Mouse (Mus musculus): Measurements from ENCODE around the gene Bcl11a. TPM values are rescaled to one million over a fixed set of nuclear protein-coding genes. Genes with fewer than 3 reads are reported as not detected.

Gene Bcl11a
- polyA plus RNA-seq, 1 experiment = 0.23 TPM

DNA sequence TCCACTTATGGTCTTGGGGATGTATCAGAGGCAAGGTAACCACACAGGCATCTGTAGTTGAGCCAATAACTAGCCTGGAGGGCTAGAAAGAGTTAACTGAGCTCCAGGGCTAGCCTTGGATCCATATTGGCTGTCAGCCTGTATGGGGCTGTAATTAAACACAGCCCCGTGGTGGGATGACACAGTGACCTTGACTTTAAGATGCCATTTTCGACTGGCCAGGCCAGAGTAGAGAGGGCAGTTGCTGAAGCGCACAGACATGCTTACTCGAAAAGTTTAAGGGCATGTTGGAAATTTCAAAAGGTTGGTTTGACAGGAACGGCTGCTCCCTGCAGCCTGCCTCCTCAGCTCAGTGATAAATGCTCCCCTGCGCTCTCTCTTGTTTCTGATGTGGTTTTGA is 8.1 kb downstream of the Bcl11a start:
- Histone ChIP-seq H3K27ac (ENCODE audit: insufficient read depth, low read depth, low read length) (no peak overlapping the region), H3K4me3 (ENCODE audit: insufficient read depth, low read length) (no peak overlapping the region), H3K4me1 (ENCODE audit: control insufficient read depth, insufficient read depth, low read length) (no peaks in the 10 kb centered on the region)
- TF ChIP-seq CTCF (IDR thresholded peaks at IDR 0.05; ENCODE audit: low read depth, low read length) = no peak
- TF ChIP-seq POLR2A (IDR thresholded peaks at IDR 0.05; ENCODE audit: borderline replicate concordance, low read depth, low read length) = no peak

DNA sequence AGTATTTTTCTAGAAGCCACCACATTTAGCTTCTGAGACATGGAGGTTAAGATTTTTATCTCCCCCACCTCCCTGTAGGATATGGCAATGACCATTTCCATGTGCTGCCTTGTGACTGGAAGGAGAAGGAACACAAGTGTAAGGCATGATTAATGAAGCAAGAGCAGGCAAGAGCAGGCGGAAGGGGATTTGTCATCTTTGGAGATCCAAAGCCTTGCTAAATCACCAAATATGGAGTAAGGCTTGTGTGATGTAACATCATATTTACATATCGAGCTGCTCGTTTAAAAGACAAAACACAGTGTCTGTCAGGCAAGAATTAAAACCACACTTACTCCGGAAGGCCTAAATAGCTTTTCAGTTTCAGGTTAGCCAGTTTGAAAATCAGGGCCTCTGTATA is 9.2 kb downstream of the Bcl11a start:
- Histone ChIP-seq H3K27ac (ENCODE audit: insufficient read depth, low read depth, low read length) (no peak overlapping the region), H3K4me3 (ENCODE audit: insufficient read depth, low read length) (no peak overlapping the region), H3K4me1 (ENCODE audit: control insufficient read depth, insufficient read depth, low read length) (no peaks in the 10 kb centered on the region)
- TF ChIP-seq POLR2A (IDR thresholded peaks at IDR 0.05; ENCODE audit: borderline replicate concordance, low read depth, low read length) (no peak), CTCF (IDR thresholded peaks at IDR 0.05; ENCODE audit: low read depth, low read length) (no peak)

GRCm38 (mm10) chr11:24090443-24090842 is 12.6 kb downstream of the Bcl11a start:
- no peak overlapping the region for H3K27ac ChIP-seq (ENCODE audit: insufficient read depth, low read depth, low read length)
- no peaks in the 10 kb centered on the region for H3K4me1 ChIP-seq (ENCODE audit: control insufficient read depth, insufficient read depth, low read length)
- TF ChIP-seq CTCF (IDR thresholded peaks at IDR 0.05; ENCODE audit: low read depth, low read length) (no peak), POLR2A (IDR thresholded peaks at IDR 0.05; ENCODE audit: borderline replicate concordance, low read depth, low read length) (no peak)
- no peak overlapping the region for H3K4me3 ChIP-seq (ENCODE audit: insufficient read depth, low read length)

- TF ChIP-seq POLR2A (IDR thresholded peaks at IDR 0.05; ENCODE audit: borderline replicate concordance, low read depth, low read length) = no peak
- TF ChIP-seq CTCF (IDR thresholded peaks at IDR 0.05; ENCODE audit: low read depth, low read length) = no peak
- H3K4me1 ChIP-seq (ENCODE audit: control insufficient read depth, insufficient read depth, low read length) = no peaks in the 10 kb centered on the region
- no peak overlapping the region for H3K27ac ChIP-seq (ENCODE audit: insufficient read depth, low read depth, low read length)
- no peak overlapping the region for H3K4me3 ChIP-seq (ENCODE audit: insufficient read depth, low read length)
These were observed 13.7 kb downstream of the Bcl11a start for GRCm38 (mm10) chr11:24091393-24092080.

GRCm38 (mm10) chr11:24092618-24093017 is 14.8 kb downstream of the Bcl11a start:
- TF ChIP-seq CTCF (IDR thresholded peaks at IDR 0.05; ENCODE audit: low read depth, low read length) (no peak), POLR2A (IDR thresholded peaks at IDR 0.05; ENCODE audit: borderline replicate concordance, low read depth, low read length) (no peak)
- Histone ChIP-seq H3K4me1 (ENCODE audit: control insufficient read depth, insufficient read depth, low read length) (no peaks in the 10 kb centered on the region), H3K27ac (ENCODE audit: insufficient read depth, low read depth, low read length) (no peak overlapping the region), H3K4me3 (ENCODE audit: insufficient read depth, low read length) (no peak overlapping the region)

GRCm38 (mm10) chr11:24094086-24094487 is 16.2 kb downstream of the Bcl11a start:
- TF ChIP-seq CTCF (IDR thresholded peaks at IDR 0.05; ENCODE audit: low read depth, low read length) (no peak), POLR2A (IDR thresholded peaks at IDR 0.05; ENCODE audit: borderline replicate concordance, low read depth, low read length) (no peak)
- H3K27ac ChIP-seq (ENCODE audit: insufficient read depth, low read depth, low read length) = no peak overlapping the region
- H3K4me3 ChIP-seq (ENCODE audit: insufficient read depth, low read length) = no peak overlapping the region
- no peaks in the 10 kb centered on the region for H3K4me1 ChIP-seq (ENCODE audit: control insufficient read depth, insufficient read depth, low read length)

DNA sequence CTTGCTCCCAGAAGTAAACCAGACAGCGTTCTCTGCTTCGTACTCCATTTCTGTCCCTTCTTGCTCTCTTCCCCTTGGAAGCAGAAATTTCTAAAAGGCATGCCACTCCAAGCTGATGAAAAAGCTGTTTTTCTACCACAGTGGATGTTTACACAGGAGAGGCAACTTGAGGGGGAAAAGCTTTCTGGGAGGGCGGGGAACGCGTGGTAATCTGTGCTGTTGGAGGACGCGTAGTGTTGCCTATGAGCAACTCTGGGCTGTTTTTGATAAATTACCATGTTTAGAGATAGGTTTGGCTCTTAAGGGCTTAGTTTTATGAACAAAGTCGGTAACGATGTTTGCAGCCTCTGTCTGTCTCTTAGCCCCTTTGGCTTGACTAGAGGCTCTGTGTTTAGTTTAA is 17.4 kb downstream of the Bcl11a start:
- H3K27ac ChIP-seq (ENCODE audit: insufficient read depth, low read depth, low read length) = no peak overlapping the region
- H3K4me1 ChIP-seq (ENCODE audit: control insufficient read depth, insufficient read depth, low read length) = no peaks in the 10 kb centered on the region
- H3K4me3 ChIP-seq (ENCODE audit: insufficient read depth, low read length) = no peak overlapping the region
- TF ChIP-seq CTCF (IDR thresholded peaks at IDR 0.05; ENCODE audit: low read depth, low read length) (no peak), POLR2A (IDR thresholded peaks at IDR 0.05; ENCODE audit: borderline replicate concordance, low read depth, low read length) (no peak)

GRCm38 (mm10) chr11:24095656-24096353 is 17.9 kb downstream of the Bcl11a start:
- TF ChIP-seq CTCF (IDR thresholded peaks at IDR 0.05; ENCODE audit: low read depth, low read length) (no peak), POLR2A (IDR thresholded peaks at IDR 0.05; ENCODE audit: borderline replicate concordance, low read depth, low read length) (no peak)
- H3K27ac ChIP-seq (ENCODE audit: insufficient read depth, low read depth, low read length) = no peak overlapping the region
- no peak overlapping the region for H3K4me3 ChIP-seq (ENCODE audit: insufficient read depth, low read length)
- H3K4me1 ChIP-seq (ENCODE audit: control insufficient read depth, insufficient read depth, low read length) = no peaks in the 10 kb centered on the region

- no peak overlapping the region for H3K27ac ChIP-seq (ENCODE audit: insufficient read depth, low read depth, low read length)
- no peaks in the 10 kb centered on the region for H3K4me1 ChIP-seq (ENCODE audit: control insufficient read depth, insufficient read depth, low read length)
- no peak overlapping the region for H3K4me3 ChIP-seq (ENCODE audit: insufficient read depth, low read length)
- TF ChIP-seq POLR2A (IDR thresholded peaks at IDR 0.05; ENCODE audit: borderline replicate concordance, low read depth, low read length) = no peak
- TF ChIP-seq CTCF (IDR thresholded peaks at IDR 0.05; ENCODE audit: low read depth, low read length) = no peak
These were observed 18.6 kb downstream of the Bcl11a start for GRCm38 (mm10) chr11:24096483-24096882.

- Histone ChIP-seq H3K27ac (ENCODE audit: insufficient read depth, low read depth, low read length) (no peak overlapping the region), H3K4me1 (ENCODE audit: control insufficient read depth, insufficient read depth, low read length) (no peaks in the 10 kb centered on the region), H3K4me3 (ENCODE audit: insufficient read depth, low read length) (no peak overlapping the region)
- no peak for TF ChIP-seq CTCF (IDR thresholded peaks at IDR 0.05; ENCODE audit: low read depth, low read length)
- TF ChIP-seq POLR2A (IDR thresholded peaks at IDR 0.05; ENCODE audit: borderline replicate concordance, low read depth, low read length) = no peak
These were observed 19.2 kb downstream of the Bcl11a start for GRCm38 (mm10) chr11:24097026-24097425.

Data from bone marrow macrophage, adult 2 months (primary cell).